Mouse (Mus musculus) adrenal gland, postnatal 36 days (tissue): ENCODE results near the gene Gm4969. TPM values are rescaled to one million over a fixed set of nuclear protein-coding genes. Genes with fewer than 3 reads are reported as not detected.

Source experiments
- DNase-seq, 2 experiments: peaks; one replicate each; pipeline ENCODE4 v3.0.0; 2021; ENCODE audit warnings: mixed read lengths in 1 of 2
- total RNA-seq, 2 experiments: library from RNA; stranded (reverse); gene quantifications; 2 replicates each; pipeline ENCODE4 v1.2.3; 2021

Gene Gm4969
- total RNA-seq, 2 experiments from 2014 or later: not detected

- peak; percentile 99 for DNase-seq
Observed at GRCm38 (mm10) chr7:19093537-19094385, 24.4 kb downstream of the Gm4969 start.

GRCm38 (mm10) chr7:19093174-19093521 lies 25.0 kb downstream of the Gm4969 start:
- DNase-seq: peak; percentile 92 to 94

- DNase-seq: peak; percentile 71 to 78
Observed at GRCm38 (mm10) chr7:19092381-19093173, 25.6 kb downstream of the Gm4969 start.

- DNase-seq: no peak
Observed at GRCm38 (mm10) chr7:19091913-19092312, 26.3 kb downstream of the Gm4969 start.

GRCm38 (mm10) chr7:19088813-19089212 lies 29.4 kb downstream of the Gm4969 start:
- peak; percentile 66 to 85 for DNase-seq

GRCm38 (mm10) chr7:19086760-19087159 lies 31.4 kb downstream of the Gm4969 start:
- DNase-seq: no peak

GRCm38 (mm10) chr7:19086042-19086441 lies 32.1 kb downstream of the Gm4969 start:
- peak; percentile 87 to 89 for DNase-seq

- DNase-seq: no peak
Observed at GRCm38 (mm10) chr7:19085495-19085894, 32.7 kb downstream of the Gm4969 start.

- peak in 1 of 2 experiments; percentile 55 for DNase-seq
Observed at GRCm38 (mm10) chr7:19084921-19085473, 33.2 kb downstream of the Gm4969 start.

- DNase-seq: peak; percentile 61 to 62
Observed at GRCm38 (mm10) chr7:19084277-19084771, 33.8 kb downstream of the Gm4969 start.

- DNase-seq: peak; percentile 67 to 80
Observed at GRCm38 (mm10) chr7:19083701-19084100, 34.5 kb downstream of the Gm4969 start, which contains the start of gene Dmpk. TSS of gene Dmpk (plus strand) at chr7:19083849.

- peak; percentile 34 to 67 for DNase-seq
Observed at GRCm38 (mm10) chr7:19083096-19083495, 35.1 kb downstream of the Gm4969 start.

GRCm38 (mm10) chr7:19082171-19082570 lies 36.0 kb downstream of the Gm4969 start:
- DNase-seq: peak in 1 of 2 experiments; percentile 63

- no peak for DNase-seq
Observed at GRCm38 (mm10) chr7:19080451-19080950, 37.7 kb downstream of the Gm4969 start.

- DNase-seq: no peak
Observed at GRCm38 (mm10) chr7:19078732-19079131, 39.4 kb downstream of the Gm4969 start.

GRCm38 (mm10) chr7:19077761-19078160 lies 40.4 kb downstream of the Gm4969 start:
- DNase-seq: peak in 1 of 2 experiments; percentile 47

- DNase-seq: peak in 1 of 2 experiments; percentile 57
Observed at GRCm38 (mm10) chr7:19076586-19076991, 41.6 kb downstream of the Gm4969 start.

GRCm38 (mm10) chr7:19075723-19076585 lies 42.2 kb downstream of the Gm4969 start, which contains the start of gene Dmwd:
TSS of gene Dmwd (plus strand) at chr7:19076227.
- peak; percentile 95 to 96 for DNase-seq

- DNase-seq: no peak
Observed at GRCm38 (mm10) chr7:19075231-19075630, 42.9 kb downstream of the Gm4969 start.

- no peak for DNase-seq
Observed at GRCm38 (mm10) chr7:19074494-19074893, 43.7 kb downstream of the Gm4969 start.

- no peak for DNase-seq
Observed at GRCm38 (mm10) chr7:19073504-19073903, 44.7 kb downstream of the Gm4969 start.
